Mouse (Mus musculus) forebrain, postnatal 0 days (tissue): ENCODE data around the gene Cog1. TPM values are rescaled to one million over a fixed set of nuclear protein-coding genes. Genes with fewer than 3 reads are reported as not detected.
A peak's percentile ranks its signal among the peaks of the same experiment; 100 is the strongest.

Source experiments
- ATAC-seq: fragments of 200-750 bp; cut with Nextera tagmentation; 2 replicates; pipeline ENCODE4 v1.8.0; 2017; ENCODE audit warnings: mild to moderate bottlenecking, moderate library complexity
- DNase-seq: peaks from one replicate; pipeline ENCODE4 v3.0.0-alpha.2; 2015
- H3K27ac ChIP-seq: fragments of 300-500 bp; sonication (generic); 2 replicates; pipeline ENCODE4 v1.5.1; 2014; ENCODE audit warnings: low read depth, mild to moderate bottlenecking, antibody characterized with exemption, low read length, moderate library complexity, mixed read lengths
- H3K27me3 ChIP-seq: fragments of 300-500 bp; sonication (generic); 2 replicates; pipeline ENCODE4 v1.6.1; 2014; ENCODE audit warnings: mild to moderate bottlenecking, low read length, mixed read lengths; ENCODE audit not compliant: insufficient read depth
- H3K36me3 ChIP-seq: fragments of 300-500 bp; sonication (generic); 2 replicates; pipeline ENCODE4 v1.6.1; 2014; ENCODE audit warnings: mild to moderate bottlenecking, moderate library complexity; ENCODE audit not compliant: insufficient read depth
- H3K4me1 ChIP-seq: fragments of 300-500 bp; sonication (generic); 2 replicates; pipeline ENCODE4 v1.6.1; 2014; ENCODE audit warnings: antibody characterized with exemption; ENCODE audit not compliant: insufficient read depth
- H3K4me2 ChIP-seq: fragments of 300-500 bp; sonication (generic); 2 replicates; pipeline ENCODE4 v1.6.1; 2014; ENCODE audit warnings: low read depth, mild to moderate bottlenecking, moderate library complexity
- H3K4me3 ChIP-seq: fragments of 300-500 bp; sonication (generic); 2 replicates; pipeline ENCODE4 v1.5.1; 2014; ENCODE audit warnings: low read depth, low read length, mixed read lengths
- H3K9ac ChIP-seq: fragments of 300-500 bp; sonication (generic); 2 replicates; pipeline ENCODE4 v1.6.1; 2014; ENCODE audit warnings: mild to moderate bottlenecking
- H3K9me3 ChIP-seq: fragments of 300-500 bp; sonication (generic); 2 replicates; pipeline ENCODE4 v1.6.1; 2016; ENCODE audit warnings: low read length
- CTCF ChIP-seq: sonication (generic); IDR thresholded peaks from 2 replicates; pipeline ENCODE4 v1.5.1; 2016; ENCODE audit warnings: antibody characterized with exemption, control low read depth, low read depth
- WGBS: fragments of 180-500 bp; shearing (Covaris S2); extraction: QIAGEN DNeasy Blood & Tissue Kit; methylation state at CpG from one replicate; pipeline ENCODE4 v1.1.7; 2014; 5-methylcytosine and 5-hydroxymethylcytosine counted together
- polyA plus RNA-seq: library from polyadenylated mRNA; unstranded; fragments of >200 nt; fragmentation: Nextera tagmentation; extraction: Ambion mirVana; gene quantifications from 2 replicates; pipeline ENCODE4 v1.2.1, GENCODE M21; 2015
- total RNA-seq: library from RNA; depleted of rRNA; stranded (reverse); fragments of >200 nt; gene quantifications from 2 replicates; pipeline ENCODE4 v1.2.3, GENCODE M21; 2014

Gene Cog1
- total and polyA plus RNA-seq, 2 experiments from 2014 or later: 28.6 to 48.8 TPM

DNA sequence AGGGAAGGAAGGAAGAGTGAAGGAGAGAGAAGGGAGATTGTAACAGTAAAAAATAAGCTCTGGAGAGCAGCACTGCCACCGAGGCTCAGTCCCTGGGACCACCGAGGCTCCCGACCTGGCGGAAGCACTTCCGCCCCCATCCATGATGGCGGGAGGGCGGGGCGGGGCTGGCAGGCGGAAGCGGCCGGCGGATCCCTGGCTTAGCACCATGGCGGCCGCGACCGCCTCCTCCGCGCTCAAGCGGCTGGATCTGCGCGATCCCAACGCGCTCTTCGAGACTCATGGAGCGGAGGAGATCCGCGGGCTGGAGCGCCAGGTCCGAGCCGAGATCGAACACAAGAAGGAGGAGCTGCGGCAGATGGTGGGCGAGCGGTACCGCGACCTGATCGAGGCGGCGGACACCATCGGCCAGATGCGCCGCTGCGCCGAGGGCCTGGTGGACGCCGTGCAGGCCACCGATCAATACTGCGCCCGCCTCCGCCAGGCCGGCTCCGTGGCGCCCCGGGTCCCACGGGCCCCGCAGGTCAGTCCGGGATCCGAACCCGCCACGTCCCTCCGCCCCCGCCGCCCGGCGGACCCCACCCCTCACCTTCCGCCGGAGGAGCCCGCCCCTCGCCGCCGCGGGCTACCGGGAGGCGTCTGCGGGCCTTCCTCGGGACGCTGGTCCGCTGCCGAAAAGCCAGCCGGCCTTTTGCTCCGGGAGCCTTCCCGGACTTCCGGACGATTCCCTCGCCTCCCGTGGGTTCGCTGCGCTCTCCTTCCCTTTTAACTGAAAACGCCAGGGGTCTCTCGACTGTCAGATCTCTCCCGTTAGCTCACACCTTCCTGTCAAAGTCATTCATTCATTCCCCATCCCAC is 613 bp downstream of the Cog1 start, which contains the start of gene Slc39a11:
TSS of gene Slc39a11 (minus strand) at position 727 of the 858 bp plus-strand sequence.
- H3K9ac ChIP-seq: peak within 1 kb of the TSS; percentile 94
- peak; percentile 40 for TF ChIP-seq CTCF
- H3K27me3 ChIP-seq: no peaks in the 10 kb centered on the region
- peak; percentile 83 for DNase-seq
- H3K4me1 ChIP-seq: peaks cover 11% of the 10 kb centered on the region; the same call in 1 of the 2 replicates
- no peaks in the 10 kb centered on the region for H3K9me3 ChIP-seq
- peak; percentile 86 for ATAC-seq
- peak within 1 kb of the TSS; percentile 70 for H3K4me2 ChIP-seq
- H3K27ac ChIP-seq: peak within 1 kb of the TSS; percentile 91
- peak within 1 kb of the TSS; percentile 71 for H3K4me3 ChIP-seq
- peaks cover 31% of the 10 kb centered on the region for H3K36me3 ChIP-seq
- WGBS: 2% methylated on average over 87 of the region's 91 CpGs

DNA sequence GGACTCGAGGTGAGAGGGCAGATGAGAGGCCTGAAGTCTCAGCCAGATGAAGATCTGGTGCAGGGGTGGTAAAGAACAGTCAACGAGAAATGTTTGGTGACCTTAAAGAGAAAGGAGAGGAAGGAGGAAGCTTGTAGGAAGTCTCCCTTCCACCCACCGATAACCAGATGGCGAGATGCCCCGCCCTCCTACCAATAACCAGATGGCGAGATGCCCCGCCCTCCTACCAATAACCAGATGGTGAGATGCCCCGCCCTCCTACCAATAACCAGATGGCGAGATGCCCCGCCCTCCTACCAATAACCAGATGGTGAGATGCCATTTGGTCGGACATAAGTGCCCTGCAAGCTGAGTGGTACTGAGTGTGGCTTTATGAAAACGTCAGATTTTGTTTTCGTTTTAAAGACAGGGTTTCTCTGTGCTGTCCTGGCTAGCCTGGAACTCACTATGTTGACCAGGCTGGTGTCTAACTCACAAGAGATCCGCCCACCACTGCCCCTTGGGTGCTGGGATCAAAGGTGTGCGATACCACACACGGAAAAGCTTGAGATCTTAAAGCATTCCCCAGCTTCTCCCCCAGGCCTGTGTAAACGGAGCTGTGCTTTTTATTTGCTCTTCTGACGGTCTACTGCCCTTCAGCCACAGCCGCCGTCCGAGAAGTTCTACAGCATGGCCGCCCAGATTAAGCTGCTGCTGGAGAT is 2.4 kb downstream of the Cog1 start:
- DNase-seq (no peak), ATAC-seq (no peak)
- no peak for TF ChIP-seq CTCF
- peaks cover 49% of the 10 kb centered on the region for H3K36me3 ChIP-seq
- no peak overlapping the region for H3K4me3 ChIP-seq
- H3K27me3 ChIP-seq: no peaks in the 10 kb centered on the region
- no peak overlapping the region for H3K4me2 ChIP-seq
- no peak overlapping the region for H3K9ac ChIP-seq
- peaks cover 11% of the 10 kb centered on the region; the same call in 1 of the 2 replicates for H3K4me1 ChIP-seq
- no peak overlapping the region for H3K27ac ChIP-seq
- WGBS: 69% methylated on average over 22 of the region's 22 CpGs
- no peaks in the 10 kb centered on the region for H3K9me3 ChIP-seq

DNA sequence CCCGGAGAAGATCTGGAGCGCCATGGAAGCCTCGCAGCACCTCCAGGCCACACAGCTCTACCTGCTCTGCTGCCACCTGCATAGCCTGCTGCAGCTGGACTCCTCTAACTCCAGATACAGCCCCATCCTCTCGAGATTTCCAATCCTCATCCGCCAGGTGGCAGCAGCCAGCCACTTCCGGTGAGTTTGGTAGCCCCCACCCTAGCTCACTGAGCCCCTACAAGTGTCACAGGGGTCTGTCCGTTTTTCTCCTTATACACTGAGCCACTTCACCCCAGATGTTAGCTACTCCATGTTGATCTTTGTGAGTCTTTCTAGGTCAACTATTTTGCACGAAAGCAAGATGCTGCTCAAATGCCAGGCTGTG is 2.9 kb downstream of the Cog1 start:
- no peak overlapping the region for H3K27ac ChIP-seq
- H3K9me3 ChIP-seq: no peaks in the 10 kb centered on the region
- no peaks in the 10 kb centered on the region for H3K27me3 ChIP-seq
- H3K4me3 ChIP-seq: no peak overlapping the region
- no peak overlapping the region for H3K9ac ChIP-seq
- peaks cover 54% of the 10 kb centered on the region for H3K36me3 ChIP-seq
- DNase-seq (peak; percentile 75), ATAC-seq (peak; percentile 52)
- TF ChIP-seq CTCF: peak; percentile 76
- no peak overlapping the region for H3K4me2 ChIP-seq
- peaks cover 11% of the 10 kb centered on the region; the same call in 1 of the 2 replicates for H3K4me1 ChIP-seq
- 47% methylated on average over 8 of the region's 8 CpGs for WGBS

DNA sequence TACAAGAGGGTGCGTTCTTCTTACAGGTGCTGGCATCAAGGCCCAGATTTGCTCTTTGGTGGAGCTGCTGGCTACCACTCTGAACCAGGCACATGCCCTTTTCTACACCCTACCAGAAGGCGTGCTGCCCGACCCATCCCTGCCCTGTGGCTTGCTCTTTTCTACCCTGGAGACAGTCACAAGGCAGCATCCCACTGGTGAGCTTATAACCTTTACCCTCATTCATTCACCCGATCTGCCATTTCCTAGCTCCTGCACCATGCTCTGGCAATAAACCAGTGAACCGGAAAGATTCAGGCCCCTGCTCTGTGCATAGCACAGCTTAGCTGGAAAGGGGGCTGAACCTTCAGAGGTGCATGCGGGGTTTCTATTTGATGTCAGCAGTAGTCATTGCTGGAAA is 3.5 kb downstream of the Cog1 start:
- Histone ChIP-seq H3K36me3 (peaks cover 61% of the 10 kb centered on the region), H3K4me3 (no peak overlapping the region), H3K27ac (no peak overlapping the region), H3K27me3 (no peaks in the 10 kb centered on the region), H3K9ac (no peak overlapping the region), H3K9me3 (no peaks in the 10 kb centered on the region), H3K4me2 (no peak overlapping the region), H3K4me1 (peaks cover 11% of the 10 kb centered on the region; the same call in 1 of the 2 replicates)
- no peak for TF ChIP-seq CTCF
- DNase-seq (no peak), ATAC-seq (no peak)
- WGBS: 90% methylated on average over 6 of the region's 6 CpGs

DNA sequence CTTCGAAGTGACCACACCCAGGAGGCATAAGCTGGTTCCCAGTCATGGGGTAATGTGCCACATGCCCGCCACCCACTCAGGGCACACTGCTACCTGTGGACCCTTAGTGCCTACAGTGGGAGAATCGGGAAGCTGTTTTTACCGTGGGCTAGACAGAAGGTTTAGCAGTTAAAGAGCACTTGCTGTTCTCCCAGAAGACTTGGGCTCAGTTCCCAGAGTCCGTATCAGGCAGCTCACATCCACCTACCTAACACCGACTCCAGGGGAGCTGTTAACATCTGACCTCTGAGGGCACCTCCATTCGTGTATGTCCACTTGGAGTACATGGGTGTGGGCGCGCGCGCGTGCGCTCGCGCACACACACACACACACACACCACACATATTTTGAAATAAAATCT is 5.1 kb downstream of the Cog1 start:
- TF ChIP-seq CTCF: no peak
- H3K9me3 ChIP-seq: no peaks in the 10 kb centered on the region
- no peak overlapping the region for H3K4me3 ChIP-seq
- no peak overlapping the region for H3K27ac ChIP-seq
- ATAC-seq (no peak), DNase-seq (no peak)
- H3K36me3 ChIP-seq: peaks cover 73% of the 10 kb centered on the region
- H3K9ac ChIP-seq: no peak overlapping the region
- peaks cover 6% of the 10 kb centered on the region; the same call in 1 of the 2 replicates for H3K4me1 ChIP-seq
- WGBS: 92% methylated on average over 15 of the region's 15 CpGs
- no peak overlapping the region for H3K4me2 ChIP-seq
- H3K27me3 ChIP-seq: no peaks in the 10 kb centered on the region

DNA sequence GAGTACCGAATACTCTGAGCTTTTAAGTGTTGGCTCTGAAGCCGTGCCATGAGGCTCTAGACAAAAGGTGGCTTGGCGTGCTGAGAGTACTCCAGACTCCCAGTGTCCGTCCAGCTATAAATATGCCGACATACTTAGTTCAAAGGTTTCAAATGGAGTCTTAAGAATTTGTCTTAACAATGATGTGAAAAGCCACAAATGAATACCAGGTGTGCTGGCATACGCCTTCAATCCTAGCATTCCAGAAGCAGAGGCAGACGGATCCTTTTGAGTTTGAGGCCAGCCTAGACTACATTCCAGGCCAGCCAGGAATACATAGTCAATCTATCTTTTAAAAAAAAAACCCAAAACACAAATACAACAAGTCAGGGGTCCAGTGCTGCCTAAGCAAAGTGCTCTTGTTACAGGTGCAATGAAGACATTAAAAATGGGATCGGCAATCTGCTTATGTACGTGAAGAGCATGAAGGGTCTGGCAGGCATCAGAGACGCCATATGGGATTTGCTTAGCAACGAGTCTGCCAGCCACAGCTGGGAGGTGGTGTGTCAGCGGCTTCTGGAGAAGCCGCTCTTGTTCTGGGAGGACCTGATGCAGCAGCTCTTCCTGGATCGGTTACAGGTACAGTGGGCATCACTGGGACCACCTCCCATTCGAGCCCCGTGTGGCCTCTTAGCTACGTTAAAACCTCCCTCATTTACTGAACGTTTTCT is 5.7 kb downstream of the Cog1 start:
- ATAC-seq: no peak
- Histone ChIP-seq H3K9ac (no peak overlapping the region), H3K9me3 (no peaks in the 10 kb centered on the region), H3K4me2 (no peak overlapping the region), H3K27me3 (no peaks in the 10 kb centered on the region), H3K27ac (no peak overlapping the region), H3K36me3 (peaks cover 77% of the 10 kb centered on the region), H3K4me3 (no peak overlapping the region), H3K4me1 (peaks cover 5% of the 10 kb centered on the region; the same call in 1 of the 2 replicates)
- WGBS: 64% methylated on average over 18 of the region's 18 CpGs
- peak; percentile 64 for DNase-seq
- no peak for TF ChIP-seq CTCF
